Mouse (Mus musculus) forebrain, embryonic 14.5 days (tissue): ENCODE data around the gene Nol11. TPM values are rescaled to one million over a fixed set of nuclear protein-coding genes. Genes with fewer than 3 reads are reported as not detected.
"Not testable (repeated sequence)": the region's sequence is repeated elsewhere in the genome, so short reads cannot be mapped to it uniquely, and the experiment has no call there.

ENCODE experiments used
- ATAC-seq: fragments of 200-750 bp; cut with Nextera tagmentation; 2 replicates; pipeline ENCODE4 v1.8.0; 2017; ENCODE audit warnings: mild to moderate bottlenecking, moderate library complexity
- DNase-seq: peaks from one replicate; pipeline ENCODE4 v3.0.0-alpha.2; 2015; ENCODE audit warnings: low spot score
- H3K27ac ChIP-seq: fragments of 300-500 bp; sonication (generic); 2 replicates; pipeline ENCODE4 v1.5.1; 2014; ENCODE audit warnings: low read depth, mild to moderate bottlenecking, control low read depth, low read length, moderate library complexity
- H3K27me3 ChIP-seq: fragments of 300-500 bp; sonication (generic); replicated peaks from 2 replicates; pipeline ENCODE4 v1.6.1; 2014; ENCODE audit warnings: low read length, control low read depth, mixed read lengths; ENCODE audit not compliant: control insufficient read depth, insufficient read depth
- H3K36me3 ChIP-seq: fragments of 300-500 bp; sonication (generic); 2 replicates; pipeline ENCODE4 v1.6.1; 2014; ENCODE audit warnings: low read length, control low read depth; ENCODE audit not compliant: control insufficient read depth, insufficient read depth
- H3K4me1 ChIP-seq: fragments of 300-500 bp; sonication (generic); 2 replicates; pipeline ENCODE4 v1.6.1; 2014; ENCODE audit warnings: antibody characterized with exemption, low read length, control low read depth; ENCODE audit not compliant: control insufficient read depth, insufficient read depth
- H3K4me2 ChIP-seq: fragments of 300-500 bp; sonication (generic); 2 replicates; pipeline ENCODE4 v1.6.1; 2014; ENCODE audit warnings: mild to moderate bottlenecking, control low read depth, low read length
- H3K4me3 ChIP-seq: fragments of 300-500 bp; sonication (generic); 2 replicates; pipeline ENCODE4 v1.5.1; 2014; ENCODE audit warnings: low read depth, low read length, control low read depth
- H3K9ac ChIP-seq: fragments of 300-500 bp; sonication (generic); 2 replicates; pipeline ENCODE4 v1.6.1; 2014; ENCODE audit warnings: mild to moderate bottlenecking, low read length, control low read depth, moderate library complexity
- H3K9me3 ChIP-seq: fragments of 300-500 bp; sonication (generic); replicated peaks from 2 replicates; pipeline ENCODE4 v1.6.1; 2016; ENCODE audit warnings: low read length, control low read depth, mixed read lengths; ENCODE audit not compliant: control insufficient read depth
- WGBS: fragments of 180-500 bp; shearing (Covaris S2); extraction: QIAGEN DNeasy Blood & Tissue Kit; methylation state at CpG from one replicate; pipeline ENCODE4 v1.1.7; 2014; 5-methylcytosine and 5-hydroxymethylcytosine counted together
- polyA plus RNA-seq: library from polyadenylated mRNA; unstranded; fragments of >200 nt; fragmentation: Nextera tagmentation; extraction: Ambion mirVana; gene quantifications from 2 replicates; pipeline ENCODE4 v1.2.1, GENCODE M21; 2014

The Nol11 gene
- polyA plus RNA-seq, 1 experiment from 2014 or later = 50.5 TPM

DNA sequence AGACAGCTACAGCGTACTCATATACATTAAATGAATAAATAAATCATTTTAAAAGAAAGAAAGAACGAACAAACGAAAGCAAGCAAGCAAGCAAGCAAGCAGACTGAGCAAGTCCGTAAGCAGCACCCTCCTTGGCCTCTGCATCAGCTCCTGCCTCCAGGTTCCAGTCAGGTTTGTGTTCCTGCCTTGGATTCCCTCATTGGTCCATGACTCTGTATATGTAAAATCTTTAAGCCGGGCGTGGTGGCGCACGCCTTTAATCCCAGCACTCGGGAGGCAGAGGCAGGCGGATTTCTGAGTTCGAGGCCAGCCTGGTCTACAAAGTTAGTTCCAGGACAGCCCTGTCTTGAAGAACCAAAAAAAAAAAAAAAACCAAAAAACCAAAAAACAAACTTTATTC, 45.2 kb downstream of the Nol11 start:
- not testable (repeated sequence) for H3K36me3 ChIP-seq, DNase-seq, H3K4me3 ChIP-seq, H3K9me3 ChIP-seq, H3K9ac ChIP-seq, H3K4me1 ChIP-seq, H3K27ac ChIP-seq, ATAC-seq, H3K27me3 ChIP-seq, H3K4me2 ChIP-seq
- 93% methylated on average over 11 of the region's 11 CpGs for WGBS

DNA sequence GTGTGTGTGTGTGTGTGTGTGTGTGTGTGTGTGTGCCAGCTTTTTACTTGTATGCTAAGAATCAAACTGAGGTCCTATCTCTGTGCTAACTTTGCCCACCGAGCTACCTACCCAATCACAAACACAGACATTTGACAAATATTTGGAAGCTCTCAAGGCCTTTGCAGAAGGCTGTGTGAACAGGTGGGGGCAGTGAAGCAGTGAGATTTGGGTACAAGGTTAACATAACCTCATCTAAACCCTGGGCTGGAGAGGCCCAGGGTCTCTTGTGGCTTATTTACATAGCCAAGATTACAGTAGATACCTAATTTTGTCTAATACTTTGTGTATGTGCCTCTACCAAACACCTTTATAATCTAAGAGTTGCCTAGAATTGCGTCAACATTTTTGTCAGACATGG, 46.8 kb downstream of the Nol11 start:
- Histone ChIP-seq H3K9me3 (no peaks in the 10 kb centered on the region), H3K9ac (no peak overlapping the region), H3K4me3 (no peak overlapping the region), H3K36me3 (no peaks in the 10 kb centered on the region), H3K4me1 (no peaks in the 10 kb centered on the region), H3K4me2 (no peak overlapping the region), H3K27me3 (no peaks in the 10 kb centered on the region), H3K27ac (no peak overlapping the region)
- 88% methylated on average over 2 of the region's 2 CpGs for WGBS
- ATAC-seq = no peak
- no peak for DNase-seq

DNA sequence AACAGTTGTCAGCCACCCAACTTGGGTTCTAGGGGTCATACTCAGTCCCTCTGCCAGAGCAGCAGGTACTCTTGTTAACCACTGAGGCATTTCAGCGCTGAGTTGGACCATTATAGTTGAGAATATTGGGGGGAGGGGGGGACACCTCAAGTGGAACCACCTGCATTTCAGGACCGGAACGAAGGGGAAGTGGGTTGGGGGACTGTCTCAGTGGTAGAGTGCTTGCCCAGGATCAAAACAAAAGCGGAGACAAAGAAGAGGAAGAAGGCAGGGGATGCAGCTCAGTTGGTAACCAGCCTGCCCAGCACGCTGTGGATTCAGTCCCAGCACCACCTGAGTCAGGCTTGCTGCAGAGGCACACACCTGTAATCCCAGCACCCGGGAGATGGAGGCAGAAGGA, 48.4 kb downstream of the Nol11 start:
- H3K27ac ChIP-seq = no peak overlapping the region
- no peak overlapping the region for H3K9ac ChIP-seq
- H3K4me3 ChIP-seq = no peak overlapping the region
- H3K27me3 ChIP-seq = no peaks in the 10 kb centered on the region
- H3K9me3 ChIP-seq = no peaks in the 10 kb centered on the region
- 27% methylated on average over 6 of the region's 6 CpGs for WGBS
- DNase-seq (no peak), ATAC-seq (no peak)
- H3K4me1 ChIP-seq = no peaks in the 10 kb centered on the region
- no peak overlapping the region for H3K4me2 ChIP-seq
- H3K36me3 ChIP-seq = no peaks in the 10 kb centered on the region

DNA sequence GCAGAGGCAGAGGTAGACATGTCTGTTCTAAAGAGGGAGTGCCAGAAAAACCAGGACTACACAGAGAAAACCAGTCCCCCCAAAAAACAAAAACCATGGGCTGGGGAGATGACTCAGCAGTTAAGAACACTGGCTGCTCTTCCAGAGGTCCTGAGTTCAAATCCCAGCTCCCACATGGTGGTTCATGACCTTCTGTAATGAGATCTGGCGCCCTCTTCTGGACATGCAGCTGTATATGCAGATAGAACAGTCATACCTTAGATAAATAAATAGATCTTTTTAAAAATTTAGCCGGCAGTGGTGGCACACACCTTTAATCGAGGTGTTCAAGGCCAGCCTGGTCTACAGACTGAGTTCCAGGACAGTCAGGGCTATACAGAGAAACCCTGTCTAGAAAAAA, 50.5 kb downstream of the Nol11 start:
- Histone ChIP-seq H3K27me3 (no peaks in the 10 kb centered on the region), H3K9ac (no peak overlapping the region), H3K9me3 (no peaks in the 10 kb centered on the region), H3K36me3 (no peaks in the 10 kb centered on the region), H3K27ac (no peak overlapping the region), H3K4me1 (no peaks in the 10 kb centered on the region), H3K4me3 (no peak overlapping the region), H3K4me2 (no peak overlapping the region)
- ATAC-seq = no peak
- DNase-seq = no peak
- 80% methylated on average over 3 of the region's 3 CpGs for WGBS

DNA sequence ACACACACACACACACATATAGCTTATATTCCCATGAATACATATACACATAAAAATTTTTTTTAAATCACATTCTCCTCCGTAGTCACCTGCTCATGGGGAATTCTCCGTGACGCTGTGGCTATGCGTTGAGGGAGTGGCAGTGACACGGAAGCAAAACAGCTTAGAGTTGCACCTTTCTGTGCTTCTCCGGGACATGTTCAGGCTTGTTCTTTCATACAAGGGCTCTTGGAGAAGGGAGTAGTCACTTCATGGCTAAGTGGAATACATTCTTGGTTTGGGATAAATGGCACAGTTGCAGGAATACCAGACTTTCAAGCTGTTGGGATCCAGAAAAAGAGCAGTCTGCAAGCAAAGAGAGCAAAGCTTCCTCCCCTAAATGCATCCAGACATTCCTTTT, 51.6 kb downstream of the Nol11 start:
- Histone ChIP-seq H3K27ac (no peak overlapping the region), H3K4me3 (no peak overlapping the region), H3K4me1 (peaks cover 1% of the 10 kb centered on the region; the same call in 1 of the 2 replicates), H3K9ac (no peak overlapping the region), H3K4me2 (no peak overlapping the region), H3K9me3 (no peaks in the 10 kb centered on the region), H3K27me3 (no peaks in the 10 kb centered on the region), H3K36me3 (no peaks in the 10 kb centered on the region)
- DNase-seq (no peak), ATAC-seq (no peak)
- WGBS = 94% methylated on average over 6 of the region's 6 CpGs

DNA sequence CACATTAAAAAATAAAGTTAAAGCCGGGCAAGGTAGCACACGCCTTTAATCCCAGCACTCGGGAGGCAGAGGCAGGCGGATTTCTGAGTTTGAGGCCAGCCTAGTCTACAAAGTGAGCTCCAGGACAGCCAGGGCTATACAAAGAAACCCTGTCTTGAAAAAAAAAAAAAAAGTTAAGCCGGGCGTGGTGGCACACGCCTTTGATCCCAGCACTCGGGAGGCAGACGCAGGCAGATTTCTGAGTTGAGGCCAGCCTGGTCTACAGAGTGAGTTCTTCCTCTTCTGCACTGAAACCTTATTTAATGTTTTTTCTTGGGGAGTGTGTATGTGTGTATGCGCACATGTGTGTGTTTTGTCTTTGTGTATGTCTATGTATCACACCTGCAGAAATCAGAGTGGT, 52.7 kb downstream of the Nol11 start:
- H3K4me2 ChIP-seq, ATAC-seq, H3K4me3 ChIP-seq, H3K9ac ChIP-seq, H3K27ac ChIP-seq, H3K36me3 ChIP-seq, H3K4me1 ChIP-seq, H3K9me3 ChIP-seq, DNase-seq, H3K27me3 ChIP-seq: not testable (repeated sequence)
- WGBS = 90% methylated on average over 10 of the region's 10 CpGs

DNA sequence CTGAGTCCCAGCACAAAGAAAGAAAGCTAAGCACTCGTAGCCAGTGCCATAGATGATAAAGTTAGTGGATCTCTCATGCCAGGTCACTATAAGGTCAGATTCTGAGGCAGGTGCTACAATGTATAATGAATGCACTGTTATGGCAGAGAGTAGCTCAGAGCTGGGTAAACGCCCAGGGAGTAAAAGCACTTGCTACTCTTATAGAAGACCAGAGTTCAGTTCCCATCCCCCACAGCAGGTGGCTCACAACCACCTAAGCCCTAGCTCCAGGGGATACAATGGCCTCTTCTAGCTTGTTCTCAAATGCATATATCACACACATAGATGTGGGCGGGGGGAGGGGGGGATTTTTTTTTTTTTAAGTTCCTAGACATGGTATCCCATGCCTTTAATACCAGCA, 53.4 kb downstream of the Nol11 start:
- Histone ChIP-seq H3K27ac (no peak overlapping the region), H3K27me3 (no peaks in the 10 kb centered on the region), H3K4me2 (no peak overlapping the region), H3K9me3 (no peaks in the 10 kb centered on the region), H3K36me3 (no peaks in the 10 kb centered on the region), H3K4me3 (no peak overlapping the region), H3K4me1 (peaks cover 4% of the 10 kb centered on the region; the same call in 1 of the 2 replicates), H3K9ac (no peak overlapping the region)
- WGBS = 45% methylated on average over 3 of the region's 3 CpGs
- ATAC-seq (no peak), DNase-seq (no peak)

DNA sequence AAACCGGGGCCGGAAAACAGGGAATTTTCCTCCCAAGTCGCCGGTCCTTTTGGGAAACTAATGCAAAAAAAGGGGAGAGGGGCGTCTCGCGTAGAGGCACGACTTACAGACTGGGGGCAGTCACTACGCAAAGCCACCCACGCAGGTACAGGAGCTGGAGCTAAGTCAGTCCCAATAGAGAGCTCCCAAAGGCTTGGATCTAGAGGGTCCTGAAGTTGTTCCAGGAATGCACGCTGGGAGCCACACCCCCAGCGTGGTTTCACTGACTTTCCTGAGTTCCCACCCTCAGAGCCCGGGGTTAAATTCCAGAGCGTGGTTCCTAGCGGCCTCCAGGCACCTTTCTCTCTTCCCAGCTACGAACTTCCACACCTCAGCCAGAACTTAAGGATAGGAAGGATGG, 56.8 kb downstream of the Nol11 start:
- Histone ChIP-seq H3K4me1 (peaks cover 13% of the 10 kb centered on the region), H3K36me3 (no peaks in the 10 kb centered on the region), H3K27me3 (no peaks in the 10 kb centered on the region), H3K4me3 (peak overlapping the region; percentile 86), H3K9ac (peak overlapping the region; percentile 95), H3K4me2 (peak overlapping the region; percentile 74), H3K9me3 (no peaks in the 10 kb centered on the region), H3K27ac (no peak overlapping the region)
- DNase-seq (peak; percentile 43), ATAC-seq (peak; percentile 40)
- WGBS = under 1% methylated on average over 16 of the region's 16 CpGs

DNA sequence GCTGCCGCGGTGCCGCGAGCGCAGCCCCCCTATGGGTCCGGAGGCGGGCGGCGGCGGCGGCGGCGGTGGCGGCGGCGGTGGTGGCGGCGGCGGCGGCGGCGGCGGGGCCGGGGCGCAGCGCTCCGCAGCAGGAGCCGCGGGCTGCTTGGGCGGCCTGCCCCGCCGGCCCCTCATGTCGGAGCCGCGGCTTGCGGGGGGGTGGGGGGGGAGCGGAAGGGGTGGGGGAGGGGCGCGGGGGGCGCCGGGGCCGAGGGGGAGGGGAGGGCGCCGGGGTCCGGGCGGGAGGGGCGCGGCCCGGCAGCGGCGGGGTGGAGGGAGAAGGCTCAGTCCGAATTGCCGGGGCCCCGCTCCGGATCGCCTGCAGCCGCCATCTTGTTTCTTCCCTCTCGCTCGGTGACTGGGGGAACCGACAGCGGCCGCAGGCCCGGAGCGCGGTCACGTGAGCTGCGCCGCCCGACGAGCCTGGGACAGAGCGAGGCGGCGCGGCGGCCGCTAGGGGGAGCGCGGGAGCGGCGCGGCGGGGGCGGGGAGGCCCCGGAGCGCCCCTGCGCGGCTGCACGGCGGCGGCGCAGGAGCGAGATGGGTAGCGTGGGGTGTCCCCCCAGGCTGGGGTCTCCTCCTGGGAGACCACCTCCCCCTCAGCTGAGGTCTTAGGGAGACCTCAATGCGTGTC, 57.3 kb downstream of the Nol11 start, which contains the start of gene Bptf:
Bptf (minus strand) TSS at position 379 of the 673 bp plus-strand sequence.
- Histone ChIP-seq H3K36me3 (no peaks in the 10 kb centered on the region), H3K4me3 (peak within 1 kb of the TSS; percentile 86), H3K9ac (peak within 1 kb of the TSS; percentile 95), H3K27ac (peak within 1 kb of the TSS; percentile 98), H3K4me1 (peaks cover 13% of the 10 kb centered on the region), H3K4me2 (peak within 1 kb of the TSS; percentile 86), H3K27me3 (no peaks in the 10 kb centered on the region), H3K9me3 (no peaks in the 10 kb centered on the region)
- peak; percentile 95 for DNase-seq
- WGBS = under 1% methylated on average over 27 of the region's 94 CpGs
- peak; percentile 99 for ATAC-seq
